Mouse (Mus musculus) liver, postnatal 0 days (tissue): ENCODE data around the gene Cyb561.

Experiments used
- CTCF ChIP-seq: sonication (generic); IDR thresholded peaks from 2 replicates; pipeline ENCODE4 v1.5.1; 2016; ENCODE audit warnings: antibody characterized with exemption, low read depth
- EP300 ChIP-seq: IDR thresholded peaks from 2 replicates; pipeline ENCODE4 v1.6.1; 2016; ENCODE audit warnings: antibody characterized with exemption, low read depth, mild to moderate bottlenecking

- TF ChIP-seq CTCF: no peak
- TF ChIP-seq EP300: no peak
Measured at GRCm38 (mm10) chr11:105933746-105934145, 19.4 kb downstream of the Cyb561 start.
